Mouse (Mus musculus) left cerebral cortex, postnatal 14 days (tissue): ENCODE data around the gene Slc6a17. TPM values are rescaled to one million over a fixed set of nuclear protein-coding genes. Genes with fewer than 3 reads are reported as not detected.

Source experiments
- DNase-seq, 2 experiments: peaks; one replicate each; pipeline ENCODE4 v3.0.0; 2021 to 2022; ENCODE audit warnings: low spot score in 2 of 2, mixed read lengths in 1 of 2
- intact Hi-C: fragments of 180-260 bp; cut with DNase I; formaldehyde crosslinking; loops from one replicate; pipeline ENCODE4 v1.15.1; 2025
- total RNA-seq, 2 experiments: library from RNA; stranded (reverse); gene quantifications; 2 replicates each; pipeline ENCODE4 v1.2.3; 2021

The Slc6a17 gene
- total RNA-seq, 2 experiments from 2014 or later = 365 to 381 TPM

- intact Hi-C loops = no loop called here
- peak; percentile 79 to 91 for DNase-seq
Measured at GRCm38 (mm10) chr3:107483290-107483689, 34.5 kb downstream of the Slc6a17 start.

DNA sequence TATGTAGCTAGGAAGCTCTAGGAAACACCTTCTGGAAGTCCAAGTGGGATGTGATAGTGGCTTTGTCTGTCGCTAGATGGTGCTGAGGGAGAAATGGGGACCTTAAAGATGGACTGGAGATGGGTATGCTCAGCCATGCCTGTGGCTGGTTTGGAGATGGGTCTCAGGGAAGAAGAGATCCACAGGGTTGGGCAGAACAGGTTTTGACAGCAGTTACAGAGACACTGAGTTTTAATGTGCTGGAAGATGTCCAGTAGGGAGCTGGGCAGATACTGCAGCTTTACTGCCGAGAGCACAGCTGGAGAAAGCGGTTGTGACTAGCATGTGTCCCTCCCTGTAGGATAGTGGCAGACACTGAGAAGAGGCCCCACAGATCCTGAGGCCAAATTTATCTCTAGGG is 37.2 kb downstream of the Slc6a17 start:
- intact Hi-C loops = no loop called here
- no peak for DNase-seq

GRCm38 (mm10) chr3:107472198-107472597 is 45.6 kb downstream of the Slc6a17 start:
- DNase-seq = peak in 1 of 2 experiments; percentile 43
- intact Hi-C loops = no loop called here

DNA sequence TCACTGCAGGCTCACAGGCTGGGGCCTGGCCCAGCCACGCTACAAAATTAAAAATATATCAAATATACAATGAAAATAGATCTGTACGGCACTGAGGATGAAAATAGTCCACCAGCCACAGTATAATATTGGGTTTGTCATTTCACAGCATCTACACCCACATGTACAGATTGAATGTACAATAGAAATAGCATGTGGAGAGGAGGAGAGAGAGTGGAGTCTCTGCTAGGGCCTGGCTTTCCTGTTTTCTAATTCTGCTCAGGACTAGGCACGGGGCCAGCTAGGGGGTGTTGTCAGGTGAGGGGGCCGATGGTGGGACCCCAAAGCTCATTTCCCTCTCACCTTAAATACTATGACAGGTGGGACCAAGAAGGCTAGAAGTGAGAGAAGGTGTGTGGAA is 48.8 kb downstream of the Slc6a17 start:
- DNase-seq = peak; percentile 49 to 73
- intact Hi-C loops = loop anchor here (10.0 kb wide), 1 partner anchor 264 kb away; no protein-coding TSS in a partner anchor

DNA sequence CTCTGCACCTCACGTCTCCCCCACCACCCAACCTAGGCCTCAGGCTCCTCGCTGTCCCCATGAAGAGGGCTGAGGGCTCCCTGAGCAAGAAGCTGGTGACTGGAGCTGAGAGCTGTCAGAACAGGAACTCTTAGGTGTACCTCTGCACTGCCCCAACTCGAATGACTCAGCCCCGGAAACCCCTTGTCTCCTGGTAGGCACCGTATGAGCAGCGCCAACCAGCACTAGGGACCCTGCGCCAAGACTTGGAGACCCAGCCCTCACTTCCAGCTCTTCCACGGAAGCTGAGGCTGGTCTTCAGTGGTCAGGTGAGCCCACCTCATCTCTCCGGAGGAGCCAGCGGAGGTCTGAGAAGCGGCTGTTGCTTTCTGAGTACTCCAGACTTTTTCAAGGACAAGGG is 49.7 kb downstream of the Slc6a17 start:
- intact Hi-C loops = loop anchor here (10.0 kb wide), 1 partner anchor 263 kb away; no protein-coding TSS in a partner anchor
- DNase-seq = no peak

GRCm38 (mm10) chr3:107466577-107466976 is 51.2 kb downstream of the Slc6a17 start:
- peak; percentile 86 to 88 for DNase-seq
- intact Hi-C loops = loop anchor here (1.0 to 10.0 kb wide), 2 partner anchors 109 to 262 kb away; no protein-coding TSS in a partner anchor

- peak; percentile 86 to 89 for DNase-seq
- intact Hi-C loops = loop anchor here (5.0 to 10.0 kb wide), 3 partner anchors 185 to 257 kb away; partner anchors contain the start of genes A630076J17Rik and Lamtor5
Measured at GRCm38 (mm10) chr3:107462160-107462559, 55.7 kb downstream of the Slc6a17 start.

DNA sequence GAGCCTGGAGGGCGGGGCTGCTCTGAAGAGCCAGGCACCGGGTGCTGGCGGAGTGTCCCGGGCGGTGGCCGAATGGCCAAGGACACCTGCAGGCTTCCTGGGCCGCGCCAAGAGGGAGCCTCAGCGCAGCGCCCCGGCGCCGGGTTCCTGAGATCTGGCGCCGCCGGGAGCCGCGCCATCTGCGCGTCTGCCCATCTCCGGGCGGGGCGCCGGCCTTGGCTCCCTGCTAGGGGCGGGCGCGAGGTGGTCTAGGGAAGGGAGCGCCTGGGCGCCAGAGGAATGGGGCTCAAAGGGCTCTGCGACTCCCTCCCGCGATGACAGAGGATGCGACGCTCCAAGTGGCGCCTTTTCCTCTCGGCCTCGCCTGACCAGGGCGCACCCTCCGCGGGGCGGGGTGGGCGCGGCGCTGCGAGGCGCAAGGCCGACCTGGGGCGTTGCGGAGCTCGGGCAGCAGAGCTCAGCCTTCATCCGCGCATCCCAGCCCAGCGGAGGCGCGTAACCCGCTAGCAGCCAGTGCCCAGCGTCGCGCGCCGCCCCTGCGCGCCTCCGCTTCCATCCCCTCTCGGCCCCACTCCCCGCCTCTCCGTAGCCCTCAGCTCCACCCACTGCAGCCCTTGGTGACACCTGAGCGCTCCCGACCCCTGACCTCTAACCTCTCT is 57.9 kb downstream of the Slc6a17 start:
- DNase-seq = no peak
- intact Hi-C loops = loop anchor here (5.0 to 10.0 kb wide), 3 partner anchors 183 to 255 kb away; partner anchors contain the start of genes A630076J17Rik and Lamtor5

DNA sequence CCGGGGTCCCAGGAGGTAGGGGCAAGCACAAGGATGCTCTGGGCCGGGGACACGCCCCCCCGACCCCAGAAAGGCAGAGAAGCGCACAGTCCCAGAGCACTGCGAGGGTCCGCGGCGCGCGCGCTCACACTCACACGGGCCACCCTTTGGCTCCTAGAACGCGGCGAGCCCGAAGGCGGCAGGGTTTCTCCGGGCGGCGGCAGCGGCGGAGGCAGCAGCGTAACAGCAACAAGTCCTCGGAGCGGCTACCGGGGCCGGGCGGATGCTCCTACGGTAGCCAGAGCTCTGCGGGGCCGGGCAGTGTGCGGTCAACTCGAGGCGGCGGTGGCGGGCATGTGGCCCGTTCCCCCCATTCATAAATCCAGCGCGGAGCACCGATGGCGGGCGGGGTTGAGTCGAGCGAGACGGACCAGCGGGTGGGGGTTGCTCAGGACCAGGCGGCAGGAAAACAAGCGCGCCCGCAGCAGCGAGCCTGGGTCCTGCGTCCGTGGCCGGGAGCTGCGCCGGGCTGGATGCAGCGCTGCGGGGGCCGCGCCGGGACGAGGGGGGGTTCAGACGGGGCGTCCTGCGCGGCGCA is 58.5 kb downstream of the Slc6a17 start, which contains the start of gene Kcnc4:
Kcnc4 (minus strand) TSS at position 357 of the 577 bp plus-strand sequence.
- intact Hi-C loops = no loop called here
- DNase-seq = no peak

DNA sequence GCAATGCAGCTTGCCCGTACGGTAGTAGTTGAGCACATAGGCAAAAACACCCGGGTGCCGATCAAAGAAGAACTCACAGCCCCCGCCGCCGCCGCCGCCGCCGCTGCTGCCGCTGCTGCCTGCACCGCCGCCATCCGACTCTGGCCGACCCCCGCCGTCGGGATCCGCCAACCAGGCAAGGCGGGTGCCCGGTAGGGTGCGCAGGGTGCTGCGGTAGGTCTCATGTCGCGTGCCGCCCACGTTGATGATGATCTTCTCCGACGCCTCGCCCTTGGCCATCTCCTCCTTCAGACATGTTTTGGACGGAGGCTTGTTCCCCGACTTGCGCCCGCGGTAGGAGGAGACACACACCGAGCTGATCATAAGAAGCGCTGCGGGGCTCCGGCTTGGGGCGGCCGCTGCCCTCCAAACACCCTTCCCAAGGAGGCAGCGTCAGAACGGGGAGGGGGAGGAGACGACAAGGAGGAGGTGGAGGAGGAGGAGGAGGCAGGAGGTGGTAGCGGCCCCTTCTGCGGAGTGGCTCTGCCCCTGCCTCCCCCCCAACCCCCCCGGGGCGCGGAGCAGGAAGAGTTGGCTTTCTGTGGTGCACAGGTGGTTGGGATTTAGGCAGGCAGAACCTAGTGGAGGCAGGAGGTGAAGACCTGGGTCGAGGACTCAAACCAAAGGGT is 59.2 kb downstream of the Slc6a17 start:
- intact Hi-C loops = no loop called here
- DNase-seq = no peak

- DNase-seq = no peak
Measured at GRCm38 (mm10) chr3:107458104-107458503, 59.7 kb downstream of the Slc6a17 start.

DNA sequence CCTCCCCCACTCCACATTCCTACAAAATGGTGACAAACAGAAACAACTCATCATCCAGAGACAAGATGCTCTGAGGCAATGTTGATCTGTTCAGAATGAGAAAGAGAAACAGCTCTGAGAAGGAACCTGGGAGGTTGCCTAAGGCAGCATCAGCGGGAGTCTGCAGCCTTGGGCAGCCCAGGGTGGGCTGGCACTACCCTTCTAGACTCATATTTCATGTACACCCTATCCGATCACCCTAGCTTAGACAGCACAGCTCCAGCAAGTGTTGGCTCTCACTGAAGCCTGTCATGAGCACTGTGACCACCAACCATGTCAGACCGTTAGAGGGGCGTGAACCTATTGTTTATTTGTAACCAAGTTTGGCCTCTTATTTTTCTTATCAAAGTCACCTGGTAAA is 63.5 kb downstream of the Slc6a17 start:
- intact Hi-C loops = no loop called here
- DNase-seq = no peak

More at GRCm38 (mm10) chr3:107458104-107458503, 59.7 kb downstream of the Slc6a17 start:
- intact Hi-C loops = no loop called here

DNA sequence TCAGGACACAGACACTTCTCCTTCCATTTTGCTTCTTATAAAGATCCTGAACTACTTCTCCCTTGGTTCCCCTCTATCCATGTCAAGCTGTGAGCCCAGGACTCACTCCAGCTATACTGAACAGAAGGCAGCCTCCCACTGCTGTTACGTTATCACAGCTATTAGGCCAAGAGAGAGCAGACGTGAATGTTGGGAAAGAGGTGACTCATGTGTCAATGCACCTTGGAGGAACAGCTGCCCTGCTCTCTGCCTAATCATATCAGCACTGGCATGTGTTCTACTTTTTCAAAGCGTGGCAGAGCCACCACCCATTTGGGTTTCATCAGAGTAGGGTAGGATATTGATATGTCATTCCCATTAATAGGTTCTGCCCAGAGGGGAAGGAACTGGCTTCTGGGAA is 71.0 kb downstream of the Slc6a17 start:
- intact Hi-C loops = no loop called here
- no peak for DNase-seq

DNA sequence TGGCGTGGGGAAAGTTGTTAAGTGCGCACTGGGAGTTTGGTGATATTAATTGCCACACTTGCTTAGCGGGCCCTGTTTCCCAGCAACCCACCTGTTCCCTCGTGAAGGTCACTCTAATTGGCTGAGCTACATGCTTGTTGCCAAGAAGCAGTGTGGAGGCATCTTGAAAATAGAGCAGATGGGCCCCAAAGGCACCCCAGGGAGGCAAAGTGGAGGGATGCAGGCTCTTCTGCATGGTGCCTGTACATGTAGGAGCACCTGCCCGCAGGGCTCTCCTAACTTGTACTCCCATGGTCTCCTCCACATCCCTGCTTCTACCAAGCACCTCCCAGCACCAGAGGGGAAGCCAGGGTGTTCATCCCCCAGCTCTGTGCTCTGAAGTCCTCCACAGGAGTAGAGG is 74.0 kb downstream of the Slc6a17 start:
- DNase-seq = no peak
- intact Hi-C loops = no loop called here

DNA sequence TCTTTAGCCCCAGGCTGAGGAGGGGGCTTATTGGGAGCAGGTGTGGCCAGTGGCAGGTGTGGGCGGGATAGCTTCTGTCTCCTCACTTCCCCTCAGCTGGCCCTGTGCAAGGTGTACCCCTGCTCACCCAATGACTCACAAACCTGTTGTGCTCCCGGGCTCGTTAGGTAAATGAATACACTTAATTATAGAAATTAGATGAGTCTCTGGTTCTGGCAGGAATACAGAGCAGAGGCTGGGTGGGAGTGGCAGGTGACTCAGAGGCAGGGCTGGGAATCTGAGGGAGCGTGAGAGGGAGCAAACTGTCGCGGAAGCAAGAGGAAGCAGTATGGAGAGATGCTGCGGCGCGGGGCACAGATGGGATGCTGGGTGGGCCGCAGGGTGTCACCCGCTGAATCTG is 75.6 kb downstream of the Slc6a17 start:
- intact Hi-C loops = no loop called here

DNA sequence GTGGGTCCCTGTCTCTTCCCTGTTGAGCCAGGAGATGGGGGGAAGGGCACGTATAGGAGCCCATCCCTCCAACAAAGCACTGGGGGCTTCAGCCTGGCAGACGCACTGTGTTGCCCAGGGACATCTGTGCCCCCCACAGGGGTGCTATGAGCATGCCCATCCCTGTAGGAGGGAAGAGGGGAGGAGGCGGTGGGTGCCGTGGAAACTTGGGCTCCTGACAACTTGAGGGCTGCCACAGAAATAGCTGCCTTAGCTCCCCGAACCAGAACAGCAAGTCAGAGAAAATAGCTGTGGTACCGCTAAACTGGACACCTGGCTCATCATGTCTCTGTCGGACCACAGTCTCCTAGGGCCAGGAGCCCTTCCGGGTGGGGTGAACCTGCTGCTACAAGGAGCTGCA is 76.5 kb downstream of the Slc6a17 start:
- DNase-seq = peak in 1 of 2 experiments; percentile 37
- intact Hi-C loops = loop anchor here (1.0 kb wide), 1 partner anchor 16 kb away; no protein-coding TSS in a partner anchor

More for the DNA sequence above, 75.6 kb downstream of the Slc6a17 start:
- DNase-seq = peak; percentile 70 to 76

GRCm38 (mm10) chr3:107439280-107439679 is 78.5 kb downstream of the Slc6a17 start:
- no peak for DNase-seq
- intact Hi-C loops = no loop called here

GRCm38 (mm10) chr3:107437666-107438065 is 80.2 kb downstream of the Slc6a17 start:
- intact Hi-C loops = no loop called here
- no peak for DNase-seq

- intact Hi-C loops = no loop called here
- no peak for DNase-seq
Measured at GRCm38 (mm10) chr3:107436434-107436833, 81.4 kb downstream of the Slc6a17 start.

GRCm38 (mm10) chr3:107433614-107434013 is 84.2 kb downstream of the Slc6a17 start:
- intact Hi-C loops = no loop called here
- peak in 1 of 2 experiments; percentile 62 for DNase-seq
